Mouse (Mus musculus): ENCODE results near the gene Sdccag8. TPM values are rescaled to one million over a fixed set of nuclear protein-coding genes. Genes with fewer than 3 reads are reported as not detected.

The Sdccag8 gene
- 5.1 and 5.9 TPM in 2 replicates for polyA plus RNA-seq (2011; ENCODE audit: insufficient read depth, insufficient read length, low read depth, missing spikeins)

- no peak for TF ChIP-seq POLR2A (IDR thresholded peaks at IDR 0.05; ENCODE audit: insufficient read depth, low read length)
- TF ChIP-seq EP300 (IDR thresholded peaks at IDR 0.05; ENCODE audit: insufficient read depth, low read depth, low read length): no peak
- no peak for TF ChIP-seq CTCF (IDR thresholded peaks at IDR 0.05; ENCODE audit: low read depth, low read length)
- H3K9ac ChIP-seq (ENCODE audit: low read depth, poor library complexity, severe bottlenecking): peak within 1 kb of the TSS; percentile 59
- H3K9me3 ChIP-seq (replicated peaks; ENCODE audit: control insufficient read depth, insufficient read depth, low read length, poor library complexity, severe bottlenecking): no peaks in the 10 kb centered on the region
These were observed at the start of gene Sdccag8 for GRCm38 (mm10) chr1:176814591-176815062. Gene Sdccag8 (plus strand): TSS chr1:176814660.

GRCm38 (mm10) chr1:176774533-176774932, 39.9 kb upstream of the Sdccag8 start:
- no peak for TF ChIP-seq POLR2A (IDR thresholded peaks at IDR 0.05; ENCODE audit: insufficient read depth, low read length)
- TF ChIP-seq EP300 (IDR thresholded peaks at IDR 0.05; ENCODE audit: insufficient read depth, low read depth, low read length): no peak
- no peak for TF ChIP-seq CTCF (IDR thresholded peaks at IDR 0.05; ENCODE audit: low read depth, low read length)
- H3K27ac ChIP-seq (ENCODE audit: insufficient read depth, low read length): no peak overlapping the region
- no peak overlapping the region for H3K9ac ChIP-seq (ENCODE audit: low read depth, poor library complexity, severe bottlenecking)
- no peak overlapping the region for H3K4me3 ChIP-seq (ENCODE audit: low read depth, low read length)
- H3K36me3 ChIP-seq (ENCODE audit: control insufficient read depth, insufficient read depth, low read length, poor library complexity, severe bottlenecking): peaks cover 2% of the 10 kb centered on the region; the same call in 1 of the 2 replicates
- H3K4me1 ChIP-seq (ENCODE audit: control insufficient read depth, insufficient read depth, low read length): no peaks in the 10 kb centered on the region
- no peaks in the 10 kb centered on the region for H3K27me3 ChIP-seq (ENCODE audit: control insufficient read depth, insufficient read depth, low read length, poor library complexity, severe bottlenecking)
- no peaks in the 10 kb centered on the region for H3K9me3 ChIP-seq (replicated peaks; ENCODE audit: control insufficient read depth, insufficient read depth, low read length, poor library complexity, severe bottlenecking)

More at GRCm38 (mm10) chr1:176814591-176815062, at the start of gene Sdccag8:
- Histone ChIP-seq H3K36me3 (ENCODE audit: control insufficient read depth, insufficient read depth, low read length, poor library complexity, severe bottlenecking) (no peaks in the 10 kb centered on the region), H3K4me3 (ENCODE audit: low read depth, low read length) (peak within 1 kb of the TSS; percentile 83), H3K27ac (ENCODE audit: insufficient read depth, low read length) (peak within 1 kb of the TSS; percentile 32; the same call in 1 of the 2 replicates), H3K27me3 (ENCODE audit: control insufficient read depth, insufficient read depth, low read length, poor library complexity, severe bottlenecking) (no peaks in the 10 kb centered on the region), H3K4me1 (ENCODE audit: control insufficient read depth, insufficient read depth, low read length) (no peaks in the 10 kb centered on the region)

GRCm38 (mm10) chr1:176789326-176789725, 25.1 kb upstream of the Sdccag8 start:
- no peak for TF ChIP-seq EP300 (IDR thresholded peaks at IDR 0.05; ENCODE audit: insufficient read depth, low read depth, low read length)
- TF ChIP-seq POLR2A (IDR thresholded peaks at IDR 0.05; ENCODE audit: insufficient read depth, low read length): no peak
- TF ChIP-seq CTCF (IDR thresholded peaks at IDR 0.05; ENCODE audit: low read depth, low read length): no peak
- Histone ChIP-seq H3K27ac (ENCODE audit: insufficient read depth, low read length) (no peak overlapping the region), H3K9ac (ENCODE audit: low read depth, poor library complexity, severe bottlenecking) (no peak overlapping the region), H3K27me3 (ENCODE audit: control insufficient read depth, insufficient read depth, low read length, poor library complexity, severe bottlenecking) (no peaks in the 10 kb centered on the region), H3K36me3 (ENCODE audit: control insufficient read depth, insufficient read depth, low read length, poor library complexity, severe bottlenecking) (no peaks in the 10 kb centered on the region; the same call in 1 of the 2 replicates), H3K4me1 (ENCODE audit: control insufficient read depth, insufficient read depth, low read length) (no peaks in the 10 kb centered on the region), H3K4me3 (ENCODE audit: low read depth, low read length) (no peak overlapping the region), H3K9me3 (replicated peaks; ENCODE audit: control insufficient read depth, insufficient read depth, low read length, poor library complexity, severe bottlenecking) (no peaks in the 10 kb centered on the region)

- Histone ChIP-seq H3K27me3 (ENCODE audit: control insufficient read depth, insufficient read depth, low read length, poor library complexity, severe bottlenecking) (no peaks in the 10 kb centered on the region), H3K4me1 (ENCODE audit: control insufficient read depth, insufficient read depth, low read length) (no peaks in the 10 kb centered on the region), H3K9ac (ENCODE audit: low read depth, poor library complexity, severe bottlenecking) (no peak overlapping the region), H3K9me3 (replicated peaks; ENCODE audit: control insufficient read depth, insufficient read depth, low read length, poor library complexity, severe bottlenecking) (no peaks in the 10 kb centered on the region), H3K36me3 (ENCODE audit: control insufficient read depth, insufficient read depth, low read length, poor library complexity, severe bottlenecking) (no peaks in the 10 kb centered on the region), H3K27ac (ENCODE audit: insufficient read depth, low read length) (no peak overlapping the region), H3K4me3 (ENCODE audit: low read depth, low read length) (no peak overlapping the region)
- TF ChIP-seq EP300 (IDR thresholded peaks at IDR 0.05; ENCODE audit: insufficient read depth, low read depth, low read length): no peak
- no peak for TF ChIP-seq CTCF (IDR thresholded peaks at IDR 0.05; ENCODE audit: low read depth, low read length)
- no peak for TF ChIP-seq POLR2A (IDR thresholded peaks at IDR 0.05; ENCODE audit: insufficient read depth, low read length)
These were observed 22.3 kb upstream of the Sdccag8 start for GRCm38 (mm10) chr1:176792175-176792574.

GRCm38 (mm10) chr1:176798673-176799072, 15.8 kb upstream of the Sdccag8 start:
- H3K9me3 ChIP-seq (replicated peaks; ENCODE audit: control insufficient read depth, insufficient read depth, low read length, poor library complexity, severe bottlenecking): no peaks in the 10 kb centered on the region
- H3K4me1 ChIP-seq (ENCODE audit: control insufficient read depth, insufficient read depth, low read length): no peaks in the 10 kb centered on the region
- no peak overlapping the region for H3K4me3 ChIP-seq (ENCODE audit: low read depth, low read length)
- TF ChIP-seq POLR2A (IDR thresholded peaks at IDR 0.05; ENCODE audit: insufficient read depth, low read length): no peak
- TF ChIP-seq EP300 (IDR thresholded peaks at IDR 0.05; ENCODE audit: insufficient read depth, low read depth, low read length): no peak
- TF ChIP-seq CTCF (IDR thresholded peaks at IDR 0.05; ENCODE audit: low read depth, low read length): no peak
- no peak overlapping the region for H3K9ac ChIP-seq (ENCODE audit: low read depth, poor library complexity, severe bottlenecking)
- H3K27me3 ChIP-seq (ENCODE audit: control insufficient read depth, insufficient read depth, low read length, poor library complexity, severe bottlenecking): no peaks in the 10 kb centered on the region
- H3K36me3 ChIP-seq (ENCODE audit: control insufficient read depth, insufficient read depth, low read length, poor library complexity, severe bottlenecking): no peaks in the 10 kb centered on the region
- no peak overlapping the region for H3K27ac ChIP-seq (ENCODE audit: insufficient read depth, low read length)

- TF ChIP-seq CTCF (IDR thresholded peaks at IDR 0.05; ENCODE audit: low read depth, low read length): no peak
- TF ChIP-seq POLR2A (IDR thresholded peaks at IDR 0.05; ENCODE audit: insufficient read depth, low read length): no peak
- no peak for TF ChIP-seq EP300 (IDR thresholded peaks at IDR 0.05; ENCODE audit: insufficient read depth, low read depth, low read length)
- Histone ChIP-seq H3K9me3 (replicated peaks; ENCODE audit: control insufficient read depth, insufficient read depth, low read length, poor library complexity, severe bottlenecking) (no peaks in the 10 kb centered on the region), H3K9ac (ENCODE audit: low read depth, poor library complexity, severe bottlenecking) (no peak overlapping the region), H3K36me3 (ENCODE audit: control insufficient read depth, insufficient read depth, low read length, poor library complexity, severe bottlenecking) (no peaks in the 10 kb centered on the region), H3K4me3 (ENCODE audit: low read depth, low read length) (no peak overlapping the region), H3K27me3 (ENCODE audit: control insufficient read depth, insufficient read depth, low read length, poor library complexity, severe bottlenecking) (no peaks in the 10 kb centered on the region), H3K4me1 (ENCODE audit: control insufficient read depth, insufficient read depth, low read length) (no peaks in the 10 kb centered on the region), H3K27ac (ENCODE audit: insufficient read depth, low read length) (no peak overlapping the region)
These were observed 13.6 kb upstream of the Sdccag8 start for GRCm38 (mm10) chr1:176800728-176801365.

Data from ES-Bruce4 (cell line).